Mouse (Mus musculus): ENCODE results near the gene Myh10.

Myh10 gene

DNA sequence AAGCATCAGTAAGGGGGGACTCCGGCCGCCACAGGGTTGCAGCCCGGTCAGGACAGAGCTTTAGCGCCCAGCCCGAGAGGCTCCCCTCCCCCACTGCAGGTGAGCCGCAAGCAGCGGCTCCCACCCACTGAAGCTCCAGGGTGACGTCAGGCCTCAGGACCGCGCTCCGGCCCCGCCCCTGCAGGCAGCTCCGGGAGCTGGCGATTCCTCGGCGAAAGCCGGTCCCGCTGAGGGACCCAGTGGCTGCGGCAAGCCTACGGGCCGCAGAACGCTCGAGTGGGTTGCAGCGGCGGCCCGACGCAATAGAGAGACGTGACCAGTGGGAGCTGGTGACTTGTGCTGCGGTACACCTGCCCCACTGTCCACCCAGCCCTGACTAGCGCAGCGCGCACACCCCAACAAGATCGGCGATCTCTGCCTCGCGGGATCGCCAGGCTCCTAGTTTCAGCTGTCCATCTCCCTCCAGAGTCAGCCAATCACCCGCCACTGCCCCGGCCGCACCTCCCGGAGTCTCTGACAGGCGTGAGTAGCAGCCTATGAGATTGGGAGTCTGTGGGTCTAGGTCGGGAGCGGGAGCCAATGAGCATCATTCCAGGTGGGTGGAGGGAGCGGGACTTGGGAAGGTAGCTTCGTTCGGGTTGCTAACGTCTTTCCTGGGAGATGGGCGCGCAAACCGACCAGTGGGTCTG lies at the start of gene Myh10:
Gene Myh10 (plus strand): TSS at position 239 of the 689 bp plus-strand sequence.
- DNase-seq (ENCODE audit: low spot score in 2 of 2), result peak; percentile 97 to 99

DNA sequence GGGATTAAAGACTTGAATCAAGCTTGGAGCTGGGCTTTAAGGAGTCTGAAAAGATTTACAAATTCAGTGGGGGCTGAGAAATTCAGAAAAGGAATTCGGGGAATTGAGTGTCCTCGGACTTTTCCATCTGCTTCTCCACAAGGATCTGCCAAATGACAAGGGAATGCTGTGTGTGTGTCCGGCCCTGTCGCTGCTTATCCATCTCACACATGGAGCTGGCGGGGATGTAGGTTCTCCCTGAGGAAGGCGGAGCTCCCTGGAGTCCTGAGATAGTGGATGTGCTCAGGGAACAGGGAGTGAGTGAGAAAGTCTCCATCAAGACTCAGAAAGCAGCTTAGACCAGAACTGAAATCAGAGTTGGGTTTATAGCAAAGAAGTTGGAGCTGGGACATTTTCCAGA lies 46.6 kb upstream of the Myh10 start:
- no peak for DNase-seq (ENCODE audit: low spot score in 2 of 2)

DNA sequence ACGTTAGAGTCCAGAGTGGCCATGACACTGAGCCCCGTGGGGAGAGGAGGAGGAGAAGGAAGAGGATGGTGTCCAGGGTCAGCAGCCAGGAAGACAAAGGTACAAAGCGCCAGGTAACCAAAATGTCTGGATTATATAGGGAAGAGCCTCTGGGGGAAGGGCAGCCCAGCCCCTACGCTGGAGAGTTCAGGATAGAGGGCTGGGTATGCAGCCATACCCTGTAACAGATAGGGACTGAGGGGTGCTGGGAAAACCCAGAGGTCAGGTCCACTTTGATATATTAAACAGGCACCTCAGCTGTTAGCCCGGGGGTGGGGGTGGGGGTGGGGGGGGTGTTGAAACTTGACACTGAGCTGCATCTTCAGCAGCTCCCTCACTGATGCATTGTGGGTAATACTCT lies 43.6 kb upstream of the Myh10 start:
- no peak for DNase-seq (ENCODE audit: low spot score in 2 of 2)

DNA sequence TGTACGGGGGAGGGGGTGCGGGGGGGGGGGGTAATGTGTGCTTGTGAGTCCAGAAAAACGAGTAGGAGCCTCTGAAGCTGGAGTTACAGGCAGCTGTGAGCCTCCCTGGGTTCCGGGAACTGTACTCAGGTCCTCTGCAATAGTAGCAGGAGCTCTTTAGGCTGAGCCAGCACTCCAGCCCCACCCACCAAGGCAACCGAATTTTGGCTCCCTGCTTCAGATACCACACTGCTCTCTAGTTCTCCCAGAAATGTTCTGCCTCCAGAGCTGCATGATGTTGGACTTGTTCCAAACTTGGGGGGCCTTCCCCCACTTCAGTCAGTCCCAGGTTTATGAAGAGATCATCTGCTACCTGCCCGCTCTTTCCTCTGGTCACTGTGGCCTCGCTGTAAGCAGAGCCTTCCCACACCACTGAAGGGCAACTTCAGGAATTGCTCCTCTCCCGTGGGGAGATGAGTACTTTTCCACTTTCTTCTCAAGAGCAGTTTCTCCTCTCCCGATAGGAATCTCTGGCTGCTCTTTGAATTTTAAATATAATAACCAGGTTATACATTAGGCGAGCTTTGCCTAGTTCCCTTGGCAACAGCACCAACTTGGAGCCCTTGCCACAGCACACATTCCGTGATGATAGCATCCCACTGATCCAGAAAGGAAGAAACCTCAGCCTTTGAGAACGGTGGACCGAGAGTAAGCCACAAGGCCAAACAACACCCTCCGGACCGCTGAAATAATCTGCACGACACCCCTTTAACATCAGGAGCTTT lies 42.8 kb upstream of the Myh10 start:
- DNase-seq (ENCODE audit: low spot score in 2 of 2), result no peak

DNA sequence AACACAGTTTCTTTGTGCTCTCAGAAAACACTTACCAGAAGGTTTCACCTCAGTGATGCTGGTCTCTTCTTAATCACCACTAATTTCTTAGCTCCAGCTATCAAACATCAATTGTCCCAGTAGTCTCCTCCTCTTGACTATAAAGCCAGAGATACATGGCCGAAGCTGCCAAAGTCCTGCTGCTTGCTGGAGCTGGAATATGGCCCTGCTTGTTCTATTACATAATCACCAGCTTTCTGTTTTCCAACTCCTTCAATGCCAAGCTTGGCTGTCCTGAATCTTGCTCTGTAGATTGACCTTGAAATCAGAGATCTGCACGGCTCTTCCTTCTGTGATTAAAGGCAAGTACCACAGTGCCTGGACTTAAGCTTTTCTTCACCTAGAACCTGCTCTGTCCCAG lies 39.8 kb upstream of the Myh10 start:
- no peak for DNase-seq (ENCODE audit: low spot score in 2 of 2)

DNA sequence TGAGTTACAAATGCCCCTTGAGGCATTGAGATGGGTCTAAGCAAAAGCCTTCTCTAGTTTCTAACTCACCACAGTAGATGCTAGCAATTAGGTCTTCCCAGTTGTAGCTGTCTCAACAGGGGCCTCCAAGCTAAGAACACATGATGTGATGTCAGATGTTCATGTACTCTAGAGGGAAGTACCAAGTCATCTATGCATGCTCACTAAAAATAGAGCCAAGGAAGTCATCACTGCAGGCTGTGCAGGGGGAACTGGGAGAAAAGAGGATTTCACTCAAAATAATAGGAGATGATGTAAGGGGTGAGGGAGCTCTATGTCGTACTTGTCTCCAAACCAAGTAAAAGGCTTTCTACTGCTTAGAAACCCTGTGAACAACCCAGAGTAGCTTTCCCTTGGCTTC lies 35.8 kb upstream of the Myh10 start:
- no peak for DNase-seq (ENCODE audit: low spot score in 2 of 2)

DNA sequence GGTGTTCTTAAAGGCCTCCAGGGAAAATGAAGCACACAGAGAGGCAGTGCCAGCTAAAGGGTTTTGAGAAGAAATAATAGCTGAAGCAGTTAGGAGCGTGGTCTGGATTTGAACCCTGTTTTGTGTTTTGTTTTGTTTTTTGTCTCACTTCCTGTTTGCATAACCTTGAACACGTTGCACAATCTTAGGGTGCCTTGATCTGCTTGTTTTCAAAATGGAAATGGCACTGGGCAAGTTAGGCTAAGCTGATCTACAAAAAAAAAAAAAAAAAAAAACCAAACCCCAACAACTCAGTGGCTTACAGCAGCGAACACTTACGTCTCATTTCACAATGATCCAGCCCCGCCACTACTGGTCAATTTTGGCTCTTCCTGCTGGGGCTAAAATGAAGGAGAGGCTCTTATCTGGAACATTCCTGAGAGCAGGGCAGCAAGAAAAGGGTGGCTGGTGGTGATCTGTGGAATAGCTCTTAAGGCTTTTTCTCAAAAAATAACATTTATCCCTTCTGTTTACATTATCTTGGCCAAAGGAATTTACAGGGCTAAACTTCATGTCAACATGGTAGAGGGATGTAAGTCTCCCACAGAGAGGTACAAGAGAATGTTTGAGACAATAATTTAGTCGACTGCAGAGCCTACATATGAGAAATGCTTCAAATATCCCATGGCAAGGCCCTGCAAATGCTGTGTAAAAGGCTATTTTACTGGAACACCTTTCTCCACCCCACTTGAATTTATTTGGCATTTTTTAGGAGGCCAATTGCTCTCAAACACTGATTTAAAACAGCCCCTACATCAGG lies 34.3 kb upstream of the Myh10 start:
- DNase-seq (ENCODE audit: low spot score in 2 of 2), result no peak

DNA sequence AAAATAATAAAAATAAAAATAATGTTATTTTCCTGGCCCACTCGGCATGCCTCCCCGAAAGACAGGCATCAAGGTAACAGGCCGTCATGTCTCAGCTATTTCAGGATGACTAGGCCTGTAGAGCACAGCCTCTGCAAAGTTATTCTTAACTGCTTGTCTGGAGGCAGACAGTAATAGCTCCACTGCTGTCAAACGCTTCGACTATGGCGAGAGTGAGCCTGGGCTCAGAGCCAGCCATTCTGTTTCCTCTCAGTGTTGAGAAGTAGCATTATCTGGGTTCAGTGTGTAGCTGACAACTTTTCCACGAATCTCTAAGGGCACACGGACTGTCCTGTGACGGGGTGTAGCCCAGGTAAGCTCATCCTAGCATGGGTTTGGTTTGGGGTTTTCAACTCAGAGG lies 33.5 kb upstream of the Myh10 start:
- DNase-seq (ENCODE audit: low spot score in 2 of 2), result peak in 1 of 2 experiments; percentile 21

DNA sequence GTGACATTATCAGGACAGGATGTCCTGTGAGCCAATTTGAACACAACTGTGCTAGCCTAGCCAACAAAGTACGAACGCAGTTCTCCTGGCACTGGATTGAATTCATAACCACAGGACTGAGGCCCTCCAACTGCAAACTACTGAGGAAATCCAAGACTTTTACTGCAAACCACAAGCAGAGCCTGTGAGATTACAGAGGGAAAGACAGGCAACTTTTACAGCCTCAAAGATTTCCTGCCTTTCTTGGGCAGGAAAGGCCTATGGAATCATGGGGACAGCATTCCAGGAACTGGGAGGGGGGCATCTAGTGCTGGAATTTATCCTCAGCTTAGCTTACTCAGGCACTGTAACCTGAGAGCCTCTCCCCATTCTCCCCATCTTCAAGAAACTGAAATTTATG lies 26.0 kb upstream of the Myh10 start:
- DNase-seq (ENCODE audit: low spot score in 2 of 2), result no peak

DNA sequence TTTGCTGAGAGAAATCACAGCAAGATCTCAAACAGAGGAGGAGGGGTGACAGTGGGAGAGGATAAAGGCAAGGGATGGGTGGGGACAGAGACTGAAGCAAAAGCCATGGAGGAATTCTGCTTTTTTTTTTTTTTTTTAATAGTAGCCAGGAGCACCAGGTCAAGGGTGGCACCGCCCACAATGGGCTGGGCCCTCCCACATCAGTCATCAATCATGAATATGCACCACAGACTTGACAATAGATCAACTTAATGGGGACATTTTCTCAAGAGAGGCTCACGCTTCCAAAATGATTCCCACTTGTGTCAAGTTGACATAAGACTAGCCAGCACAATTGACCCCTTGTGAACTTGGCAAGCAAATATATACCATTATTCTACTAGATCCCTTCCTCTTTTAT lies 25.1 kb upstream of the Myh10 start:
- no peak for DNase-seq (ENCODE audit: low spot score in 2 of 2)

DNA sequence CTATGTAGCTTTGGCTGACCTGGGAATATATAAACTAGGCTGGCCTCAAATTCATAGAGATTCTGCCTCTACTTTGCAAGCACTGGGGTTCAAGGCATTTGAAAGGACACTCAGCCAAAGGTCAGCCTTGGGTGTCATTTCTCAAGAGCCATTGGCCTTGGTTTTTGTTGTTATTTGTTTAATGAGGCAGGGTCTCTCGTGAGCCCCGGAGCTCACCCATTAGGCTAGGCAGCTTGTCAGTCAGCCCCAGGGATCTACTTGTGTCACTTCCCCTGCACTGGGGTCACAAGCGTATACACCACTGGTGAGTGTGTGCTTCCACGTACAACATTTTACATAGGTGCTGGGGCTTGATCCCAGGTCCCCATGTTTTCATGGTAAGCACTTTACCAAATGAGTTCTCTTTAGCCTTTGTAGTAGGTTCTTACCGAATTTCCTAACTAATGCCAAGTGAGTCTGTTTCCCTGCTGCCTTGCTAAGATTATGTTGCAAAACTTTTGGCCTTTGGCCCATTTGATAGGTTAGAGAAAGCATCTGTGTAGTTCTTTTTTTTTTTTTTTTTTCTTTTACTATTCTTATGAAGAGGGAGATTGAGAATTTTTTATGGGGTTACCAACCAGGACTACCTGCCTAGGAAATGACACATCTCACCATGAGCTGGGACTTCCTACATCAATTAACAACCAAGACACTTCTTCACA lies 18.9 kb upstream of the Myh10 start:
- no peak for DNase-seq (ENCODE audit: low spot score in 2 of 2)

DNA sequence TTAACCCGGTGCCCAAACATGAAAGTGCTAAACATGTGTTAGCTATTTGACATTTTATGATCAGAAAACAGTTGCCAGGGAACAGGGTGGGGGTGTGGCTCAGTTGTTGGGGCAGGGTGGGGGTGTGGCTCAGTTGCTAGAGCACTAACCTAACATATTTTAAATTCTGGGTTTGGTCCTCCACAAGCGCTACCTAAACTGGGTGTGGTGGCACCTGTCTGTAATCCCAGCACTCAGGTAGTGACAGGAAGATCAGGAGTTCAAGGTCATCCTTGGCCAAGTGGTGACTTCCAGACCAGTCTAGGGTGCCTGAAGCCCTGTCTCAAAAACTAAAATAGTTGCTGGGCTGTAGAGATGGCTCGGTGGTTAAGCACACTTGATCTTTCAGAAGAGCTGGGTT lies 17.3 kb upstream of the Myh10 start:
- no peak for DNase-seq (ENCODE audit: low spot score in 2 of 2)

DNA sequence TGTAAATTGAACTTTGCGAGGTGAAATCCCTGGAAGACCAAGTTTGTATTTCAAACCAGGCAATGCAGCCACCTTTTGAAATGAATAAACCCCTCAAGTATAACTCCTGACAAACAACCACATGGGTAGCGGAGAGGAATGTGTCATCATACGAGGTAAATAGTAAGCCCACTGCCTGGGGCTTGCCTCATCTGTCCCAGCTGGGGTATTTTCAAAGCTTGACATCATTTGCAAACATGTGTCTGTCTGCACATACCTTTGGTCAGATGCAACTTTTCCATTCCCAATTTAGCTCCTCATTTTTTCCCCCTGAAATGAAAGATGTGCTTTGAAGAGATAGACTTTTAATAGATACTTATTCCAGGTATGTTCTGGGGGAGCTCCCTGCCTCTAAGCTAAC lies 16.7 kb upstream of the Myh10 start:
- no peak for DNase-seq (ENCODE audit: low spot score in 2 of 2)

DNA sequence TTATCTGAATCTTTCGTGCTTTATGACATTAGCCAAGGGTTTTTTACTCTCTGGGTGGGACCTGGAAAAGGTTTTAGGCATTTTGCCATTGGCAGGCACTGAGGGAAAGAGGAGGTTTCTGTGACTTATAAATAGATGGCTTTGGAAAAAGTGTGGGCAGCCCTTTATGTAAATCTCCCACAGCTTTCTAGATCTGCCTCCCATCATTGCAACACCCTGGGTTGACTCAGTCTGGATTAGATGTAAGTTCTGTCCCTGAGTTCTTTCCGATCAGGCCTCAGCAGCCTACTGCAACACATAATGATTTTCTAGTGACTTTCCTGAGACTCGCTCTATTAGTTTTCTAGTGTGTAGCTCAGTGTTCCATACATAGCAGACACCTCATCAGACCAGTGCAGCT lies 16.1 kb upstream of the Myh10 start:
- DNase-seq (ENCODE audit: low spot score in 2 of 2), result peak; percentile 23 to 33

DNA sequence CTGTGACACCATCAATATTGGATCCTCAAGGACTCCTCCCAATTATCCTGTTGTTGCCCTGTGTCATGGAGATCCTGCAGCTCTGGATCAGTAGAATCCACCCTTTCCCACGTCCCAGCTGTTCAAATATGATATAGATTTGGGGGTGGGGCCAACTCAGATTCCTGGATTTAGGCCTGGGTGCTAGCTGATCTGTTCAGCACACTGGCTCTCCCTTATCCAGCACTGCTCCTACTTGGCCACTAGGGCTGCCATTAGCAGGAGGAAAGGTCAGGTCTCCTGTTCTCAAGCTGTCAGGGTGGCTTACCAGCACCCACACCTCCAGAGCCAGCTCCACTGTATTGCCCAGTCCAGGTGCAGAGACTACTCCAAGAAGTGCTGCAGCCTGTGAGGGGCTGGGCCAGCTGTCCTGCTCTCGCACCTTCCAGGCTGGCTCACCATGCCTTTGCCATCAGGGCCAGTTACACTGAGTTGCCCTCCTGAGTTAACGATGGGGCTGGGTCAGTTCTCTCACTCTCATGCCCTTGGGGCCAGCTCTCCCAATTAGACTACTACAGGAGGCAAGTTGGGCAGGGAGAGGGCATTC lies 10.0 kb upstream of the Myh10 start:
- no peak for DNase-seq (ENCODE audit: low spot score in 2 of 2)

DNA sequence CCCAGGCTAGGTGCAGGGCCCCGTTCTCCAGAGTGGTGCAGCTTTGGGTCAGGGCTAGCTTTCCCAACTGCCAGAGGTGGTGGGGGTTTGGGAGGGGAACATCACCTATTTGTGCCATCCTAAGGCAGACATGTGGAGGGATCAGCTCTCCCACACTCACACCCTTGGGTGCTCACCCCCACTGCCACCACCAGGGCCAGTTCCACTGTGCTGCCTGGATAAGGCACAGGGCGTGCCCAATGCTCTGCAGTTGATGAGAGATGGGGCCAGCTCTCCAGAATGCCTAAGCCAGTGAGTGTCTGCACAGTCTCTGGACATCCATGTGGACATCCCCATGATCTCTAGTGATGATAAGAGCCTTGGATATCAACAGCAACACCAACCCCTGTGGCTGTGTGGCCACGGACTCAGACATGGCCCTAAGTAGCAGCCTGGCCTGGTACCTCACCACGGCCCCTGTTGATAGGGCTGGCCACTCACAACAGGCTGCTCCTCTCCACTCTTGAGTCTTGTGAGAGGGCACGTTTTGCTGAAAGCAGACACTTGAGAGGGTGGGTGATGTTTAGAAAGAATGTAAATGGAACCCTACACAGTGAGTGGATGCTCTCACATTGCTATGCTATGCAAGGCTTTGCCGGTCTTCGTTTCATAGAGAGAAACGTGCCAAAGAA lies 9.1 kb upstream of the Myh10 start:
- DNase-seq (ENCODE audit: low spot score in 2 of 2), result no peak

DNA sequence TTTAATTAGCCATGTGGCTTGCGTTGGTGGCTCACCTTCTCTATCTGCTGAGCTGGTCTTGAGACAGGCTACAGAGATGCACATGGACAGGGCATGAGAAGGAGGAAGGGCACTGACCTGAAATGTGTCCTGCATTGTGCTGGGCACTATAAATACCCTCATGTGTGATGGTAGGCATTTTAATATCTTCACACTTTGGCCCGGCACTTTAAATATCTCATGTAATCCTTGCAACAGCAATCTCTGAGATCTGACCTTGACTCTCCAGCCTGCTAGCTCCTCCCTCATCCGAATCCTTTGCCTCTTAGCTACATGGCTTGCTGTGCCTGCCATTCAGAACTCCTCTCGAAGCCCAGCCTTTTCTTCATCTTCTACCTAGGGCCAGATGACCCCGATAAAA lies 5.4 kb upstream of the Myh10 start:
- no peak for DNase-seq (ENCODE audit: low spot score in 2 of 2)

DNA sequence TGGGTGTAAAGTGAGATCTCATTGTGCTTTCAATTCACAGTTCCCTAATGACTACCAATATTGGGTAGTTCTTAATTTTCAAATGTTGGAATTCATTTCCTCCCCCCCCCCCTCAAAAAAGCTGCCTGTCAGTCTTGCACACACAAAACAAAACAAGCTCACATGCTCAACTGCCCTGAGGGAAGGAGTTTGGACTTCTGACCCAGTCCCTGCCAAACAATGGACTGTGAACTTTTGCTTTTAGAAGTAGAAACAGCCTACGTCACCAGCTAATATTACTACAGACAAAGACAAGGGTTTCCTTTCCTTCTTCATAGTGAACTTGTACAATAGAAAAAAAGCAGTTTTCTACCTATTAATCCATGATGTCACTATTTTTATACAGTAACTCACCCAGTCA lies 2.1 kb upstream of the Myh10 start:
- no peak for DNase-seq (ENCODE audit: low spot score in 2 of 2)

DNA sequence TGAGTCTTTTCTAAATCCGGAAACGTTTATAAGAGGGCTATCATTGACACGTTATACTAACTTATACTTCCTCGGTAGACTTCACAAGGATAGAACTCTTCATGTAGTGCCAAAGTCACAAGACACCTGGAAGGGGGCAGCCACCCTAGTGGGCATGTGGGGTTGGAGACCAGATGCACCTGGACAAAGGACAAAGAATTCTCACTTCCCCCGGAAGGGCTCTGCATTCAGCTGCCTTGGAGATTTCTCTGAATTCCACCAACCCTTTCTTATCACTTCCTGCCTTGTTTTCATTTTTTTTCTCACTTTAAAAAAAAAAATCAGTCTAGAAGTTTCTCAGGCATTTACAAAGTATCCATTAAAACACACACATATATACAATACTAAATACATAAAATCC lies 894 bp upstream of the Myh10 start:
- no peak for DNase-seq (ENCODE audit: low spot score in 2 of 2)

DNA sequence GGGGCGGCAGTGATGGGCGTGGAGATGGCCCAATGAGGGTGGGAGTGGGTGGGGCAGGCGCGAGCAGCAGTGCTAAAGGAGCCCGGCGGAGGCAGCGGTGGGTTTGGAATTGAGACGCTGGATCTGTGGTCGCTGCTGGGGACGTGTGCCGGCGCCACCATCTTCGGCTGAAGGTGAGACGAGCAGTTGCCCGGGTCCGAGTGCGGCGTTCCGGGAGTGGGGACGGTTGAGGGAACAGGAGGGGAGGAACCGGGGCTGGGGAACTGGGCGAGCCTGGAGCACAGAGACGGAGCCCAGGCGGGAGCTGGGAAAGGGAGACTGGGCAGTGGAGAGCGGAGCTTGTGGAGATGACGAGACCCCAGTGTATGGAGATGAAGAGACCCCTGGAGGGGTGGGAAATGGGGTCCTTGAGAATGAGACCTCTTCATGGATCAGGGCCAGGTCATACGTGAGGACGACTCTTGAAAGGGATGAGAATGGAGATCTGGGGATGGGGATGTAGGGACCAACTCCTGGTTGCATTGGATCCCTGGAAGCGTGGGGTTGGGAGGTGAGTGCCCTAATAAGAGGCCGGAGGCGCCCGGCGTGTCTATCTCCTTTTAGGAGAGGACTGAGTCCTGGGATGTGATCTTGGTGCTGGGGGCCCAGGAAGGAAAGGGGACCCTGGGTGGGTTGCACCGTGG lies 792 bp downstream of the Myh10 start:
- no peak for DNase-seq (ENCODE audit: low spot score in 2 of 2)
